Mouse (Mus musculus): Measurements from ENCODE around the gene Pear1. TPM values are rescaled to one million over a fixed set of nuclear protein-coding genes. Genes with fewer than 3 reads are reported as not detected.
"Not testable (repeated sequence)": the region's sequence is repeated elsewhere in the genome, so short reads cannot be mapped to it uniquely, and the experiment has no call there.

Gene Pear1
- 9.4 and 10.2 TPM in 2 replicates for polyA plus RNA-seq (2016; fragmentation: Nextera tagmentation; extraction: Ambion mirVana)

DNA sequence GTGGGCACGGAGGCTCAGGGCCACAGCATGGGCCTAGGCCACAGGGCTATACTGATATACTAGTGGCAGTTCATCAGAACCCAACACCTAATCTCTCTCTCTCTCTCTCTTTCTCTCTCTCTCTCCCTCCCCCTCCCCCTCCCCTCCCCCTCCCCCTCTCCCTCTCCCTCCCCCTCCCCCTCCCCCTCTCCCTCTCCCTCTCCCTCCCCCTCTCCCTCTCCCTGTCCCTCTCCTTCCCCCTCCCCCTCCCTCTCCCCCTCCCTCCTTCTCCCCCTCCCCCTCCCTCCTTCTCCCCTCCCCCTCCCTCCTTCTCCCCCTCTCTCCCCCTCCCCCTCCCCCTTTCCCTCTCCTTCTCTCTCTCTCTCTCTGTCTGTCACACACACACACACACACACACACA, at the start of gene Pear1:
Pear1 (minus strand) TSS at position 101 of the 400 bp plus-strand sequence.
- WGBS (ENCODE audit: insufficient replicate concordance) = 79% methylated on average over 1 of the region's 1 CpGs
- H3K9ac ChIP-seq = not testable (repeated sequence)

DNA sequence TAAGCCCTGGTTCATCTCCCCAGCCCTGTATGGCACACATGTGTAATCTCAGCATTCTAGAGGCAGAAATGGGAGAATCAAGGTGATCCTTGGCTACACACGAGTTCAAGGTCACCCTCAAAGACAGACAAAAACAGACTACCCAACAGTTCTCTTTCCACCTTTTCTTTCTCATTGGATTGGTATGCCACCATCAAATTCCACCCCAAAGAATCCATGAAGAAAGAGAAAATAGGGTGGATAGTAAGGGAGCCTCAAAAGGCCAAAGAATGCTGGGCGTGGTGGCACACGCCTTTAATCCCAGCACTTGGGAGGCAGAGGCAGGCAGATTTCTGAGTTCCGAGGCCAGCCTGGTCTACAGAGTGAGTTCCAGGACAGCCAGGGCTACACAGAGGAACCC, 40.0 kb upstream of the Pear1 start:
- H3K4me3 ChIP-seq; H3K9ac ChIP-seq; H3K4me2 ChIP-seq; ATAC-seq; H3K4me1 ChIP-seq; H3K9me3 ChIP-seq (replicated peaks); H3K27me3 ChIP-seq (replicated peaks); H3K27ac ChIP-seq: not testable (repeated sequence)
- 88% methylated on average over 4 of the region's 4 CpGs for WGBS (ENCODE audit: insufficient replicate concordance)
- peaks cover 96% of the 10 kb centered on the region for H3K36me3 ChIP-seq

More for the DNA sequence above, at the start of gene Pear1:
- not testable (repeated sequence) for H3K4me3 ChIP-seq; ATAC-seq; H3K9me3 ChIP-seq (replicated peaks); H3K36me3 ChIP-seq; H3K4me1 ChIP-seq; H3K4me2 ChIP-seq; H3K27ac ChIP-seq
- peaks cover 27% of the 10 kb centered on the region for H3K27me3 ChIP-seq (replicated peaks)

DNA sequence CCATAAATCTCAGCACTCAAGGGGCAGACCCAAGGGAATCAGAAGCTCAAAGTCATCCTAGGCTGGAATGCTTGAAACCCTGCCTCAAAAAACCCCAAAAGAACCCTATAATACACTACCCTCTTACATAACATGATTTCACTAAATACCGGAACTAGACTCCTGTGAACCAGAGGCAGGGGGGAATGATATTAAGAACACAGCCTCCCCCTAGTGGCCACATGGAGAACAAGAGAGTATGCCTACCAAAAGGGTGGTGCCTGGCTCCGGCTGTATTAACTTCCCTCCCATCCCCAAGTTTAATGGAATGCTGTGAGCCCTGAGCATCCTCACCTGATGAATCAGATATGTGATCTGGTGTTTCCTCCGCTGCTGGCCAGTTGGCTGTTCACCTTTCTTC, 35.7 kb upstream of the Pear1 start:
- no peaks in the 10 kb centered on the region for H3K9me3 ChIP-seq (replicated peaks)
- H3K27me3 ChIP-seq (replicated peaks) = no peaks in the 10 kb centered on the region
- peaks cover 85% of the 10 kb centered on the region for H3K36me3 ChIP-seq
- no peak overlapping the region for H3K4me3 ChIP-seq
- peaks cover 4% of the 10 kb centered on the region; the same call in 1 of the 2 replicates for H3K4me1 ChIP-seq
- 51% methylated on average over 3 of the region's 3 CpGs for WGBS (ENCODE audit: insufficient replicate concordance)
- 0 out of 2 replicates have a peak, but pooled peaks have one; percentile 40 for ATAC-seq
- H3K27ac ChIP-seq = no peak overlapping the region
- H3K9ac ChIP-seq = no peak overlapping the region
- H3K4me2 ChIP-seq = no peak overlapping the region

DNA sequence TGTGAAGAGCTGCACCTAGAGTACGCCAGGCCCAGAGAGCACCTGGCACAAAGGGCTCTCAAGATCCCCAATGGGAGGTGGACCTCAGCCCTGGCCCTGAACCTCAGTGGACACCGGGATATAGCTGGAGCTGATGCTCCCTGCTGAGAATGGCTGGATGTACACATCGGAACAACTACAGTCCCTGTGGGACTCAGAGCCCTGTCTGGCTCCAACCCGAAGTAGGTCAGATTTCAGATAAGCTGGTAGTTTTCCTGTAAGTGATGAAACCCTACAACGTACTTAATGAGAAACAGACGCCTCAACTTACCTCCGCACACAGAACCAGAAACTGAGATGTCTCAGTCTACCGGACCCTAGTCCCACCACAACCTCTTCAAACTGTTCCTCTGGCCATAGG, 33.6 kb upstream of the Pear1 start:
- whole genome bisulfite sequencing (ENCODE audit: insufficient replicate concordance) = 85% methylated on average over 8 of the region's 8 CpGs
- no peak for ATAC-seq
- no peaks in the 10 kb centered on the region for H3K27me3 ChIP-seq (replicated peaks)
- H3K9ac ChIP-seq = no peak overlapping the region
- no peak overlapping the region for H3K27ac ChIP-seq
- peaks cover 4% of the 10 kb centered on the region; the same call in 1 of the 2 replicates for H3K4me1 ChIP-seq
- H3K4me2 ChIP-seq = no peak overlapping the region
- H3K9me3 ChIP-seq (replicated peaks) = no peaks in the 10 kb centered on the region
- H3K36me3 ChIP-seq = peaks cover 67% of the 10 kb centered on the region
- no peak overlapping the region for H3K4me3 ChIP-seq

DNA sequence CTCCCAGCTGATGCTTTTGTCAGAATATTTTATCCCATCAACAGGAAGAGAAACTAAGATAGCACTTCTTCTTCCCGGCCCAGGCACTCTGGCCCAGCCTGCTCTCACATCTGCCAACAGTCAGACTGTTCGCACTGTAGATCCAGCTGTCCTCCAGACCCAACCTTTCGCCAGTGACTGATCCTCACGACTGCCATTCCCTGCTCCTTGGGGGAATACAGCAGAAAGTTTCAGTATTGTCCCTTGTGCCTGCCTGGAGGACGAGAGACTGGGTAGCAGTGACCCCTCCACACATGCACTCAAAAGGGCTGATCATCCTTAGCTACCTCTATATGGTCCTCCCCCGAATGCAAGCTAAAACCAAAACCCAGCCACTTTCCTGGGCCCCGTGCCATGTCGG, 31.8 kb upstream of the Pear1 start:
- no peak overlapping the region for H3K27ac ChIP-seq
- ATAC-seq = no peak
- H3K9ac ChIP-seq = no peak overlapping the region
- peaks cover 4% of the 10 kb centered on the region; the same call in 1 of the 2 replicates for H3K4me1 ChIP-seq
- no peak overlapping the region for H3K4me3 ChIP-seq
- H3K36me3 ChIP-seq = peaks cover 51% of the 10 kb centered on the region
- no peaks in the 10 kb centered on the region for H3K9me3 ChIP-seq (replicated peaks)
- 81% methylated on average over 8 of the region's 8 CpGs for WGBS (ENCODE audit: insufficient replicate concordance)
- no peaks in the 10 kb centered on the region for H3K27me3 ChIP-seq (replicated peaks)
- no peak overlapping the region for H3K4me2 ChIP-seq

DNA sequence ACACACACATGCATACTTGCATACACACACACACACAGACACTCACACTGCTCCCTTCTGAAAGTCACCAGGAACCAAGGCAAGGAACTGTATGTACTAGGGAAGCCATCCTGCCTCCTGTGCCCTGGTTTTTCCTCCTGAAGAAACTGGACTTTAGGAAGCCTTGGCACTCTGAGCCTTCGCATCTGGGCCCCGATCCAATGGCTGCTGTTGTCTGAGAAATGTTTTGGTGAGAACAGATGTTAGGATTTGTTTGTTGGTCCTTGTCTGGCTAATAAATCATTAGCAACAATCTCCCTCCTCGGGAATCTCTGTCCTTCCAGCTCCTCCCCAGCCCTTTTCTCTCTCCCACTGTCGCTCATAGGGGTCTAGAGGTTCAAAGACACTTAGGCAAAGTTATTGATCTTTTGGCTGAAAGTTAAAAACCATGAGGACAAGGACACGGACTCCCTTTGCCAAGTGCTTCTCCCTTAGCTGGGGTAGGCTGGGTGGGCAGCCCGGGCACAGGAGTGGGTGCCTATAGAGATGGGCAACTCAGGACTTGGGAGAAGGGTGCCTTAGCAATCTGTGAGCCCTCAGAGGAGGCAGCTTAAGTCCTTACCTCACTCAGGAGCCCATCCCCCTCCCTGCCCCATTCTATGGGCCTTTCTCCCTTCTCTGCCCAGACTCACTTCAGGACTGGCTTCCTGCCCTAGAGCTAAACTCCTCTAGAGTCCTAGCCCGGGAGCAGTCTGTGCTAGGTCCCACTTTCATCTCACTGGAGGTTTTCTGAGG, 30.9 kb upstream of the Pear1 start:
- H3K9me3 ChIP-seq (replicated peaks) = no peaks in the 10 kb centered on the region
- H3K27ac ChIP-seq = no peak overlapping the region; the same call in 1 of the 2 replicates
- no peak for ATAC-seq
- H3K4me2 ChIP-seq = no peak overlapping the region
- H3K36me3 ChIP-seq = peaks cover 41% of the 10 kb centered on the region
- peaks cover 4% of the 10 kb centered on the region; the same call in 1 of the 2 replicates for H3K4me1 ChIP-seq
- H3K27me3 ChIP-seq (replicated peaks) = no peaks in the 10 kb centered on the region
- 60% methylated on average over 7 of the region's 7 CpGs for WGBS (ENCODE audit: insufficient replicate concordance)
- no peak overlapping the region for H3K9ac ChIP-seq
- no peak overlapping the region for H3K4me3 ChIP-seq

DNA sequence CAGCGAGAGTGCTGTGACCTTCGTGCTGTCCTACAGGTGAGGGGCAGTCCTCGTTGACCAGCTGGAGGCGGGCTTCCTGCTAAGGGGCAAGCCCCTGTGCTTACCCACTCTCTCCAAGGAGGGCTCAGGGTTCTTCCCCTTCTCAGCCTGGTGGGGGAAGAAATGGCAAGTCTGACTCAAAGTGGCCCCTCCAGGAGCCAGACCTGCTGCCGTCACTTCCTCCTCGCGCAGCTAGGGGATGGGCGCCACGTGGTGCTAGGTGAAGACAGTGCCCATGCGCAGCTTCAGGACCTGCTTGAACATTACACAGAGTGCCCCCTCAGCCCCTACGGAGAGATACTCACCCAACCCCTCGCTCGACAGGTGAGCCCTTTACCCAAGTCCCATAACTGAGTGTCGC, 25.0 kb upstream of the Pear1 start:
- no peaks in the 10 kb centered on the region for H3K4me1 ChIP-seq
- no peak for ATAC-seq
- 62% methylated on average over 14 of the region's 14 CpGs for WGBS (ENCODE audit: insufficient replicate concordance)
- H3K27ac ChIP-seq = no peak overlapping the region
- H3K36me3 ChIP-seq = no peaks in the 10 kb centered on the region
- no peaks in the 10 kb centered on the region for H3K9me3 ChIP-seq (replicated peaks)
- H3K4me3 ChIP-seq = no peak overlapping the region
- no peak overlapping the region for H3K9ac ChIP-seq
- H3K4me2 ChIP-seq = no peak overlapping the region
- H3K27me3 ChIP-seq (replicated peaks) = 0 out of 2 replicates have a peak, but pooled peaks cover 5% of the 10 kb centered on the region

DNA sequence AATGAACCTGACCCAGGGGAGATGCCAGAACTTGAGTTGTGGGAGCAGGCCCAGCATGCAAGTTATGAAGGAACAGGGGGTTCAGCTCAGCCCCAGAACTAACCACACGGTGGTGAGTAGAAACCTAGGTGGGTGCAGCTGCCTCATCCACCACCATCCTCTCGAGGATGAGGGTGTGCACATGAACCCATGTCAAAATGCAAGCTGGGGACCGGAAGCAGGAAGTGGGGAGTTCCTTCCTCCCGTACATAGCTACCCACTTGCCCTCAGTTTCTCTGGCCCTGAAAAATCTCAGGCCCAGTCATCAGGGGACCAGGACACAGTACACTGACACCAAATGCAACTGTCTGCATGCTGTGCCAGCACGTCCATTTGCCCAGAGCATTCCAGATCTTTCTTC, 23.6 kb upstream of the Pear1 start:
- WGBS (ENCODE audit: insufficient replicate concordance) = 39% methylated on average over 5 of the region's 5 CpGs
- Histone ChIP-seq H3K4me3 (no peak overlapping the region), H3K36me3 (no peaks in the 10 kb centered on the region), H3K4me2 (no peak overlapping the region), H3K4me1 (no peaks in the 10 kb centered on the region), H3K27me3 (replicated peaks) (0 out of 2 replicates have a peak, but pooled peaks cover 5% of the 10 kb centered on the region), H3K9me3 (replicated peaks) (no peaks in the 10 kb centered on the region), H3K9ac (no peak overlapping the region), H3K27ac (no peak overlapping the region)
- no peak for ATAC-seq

DNA sequence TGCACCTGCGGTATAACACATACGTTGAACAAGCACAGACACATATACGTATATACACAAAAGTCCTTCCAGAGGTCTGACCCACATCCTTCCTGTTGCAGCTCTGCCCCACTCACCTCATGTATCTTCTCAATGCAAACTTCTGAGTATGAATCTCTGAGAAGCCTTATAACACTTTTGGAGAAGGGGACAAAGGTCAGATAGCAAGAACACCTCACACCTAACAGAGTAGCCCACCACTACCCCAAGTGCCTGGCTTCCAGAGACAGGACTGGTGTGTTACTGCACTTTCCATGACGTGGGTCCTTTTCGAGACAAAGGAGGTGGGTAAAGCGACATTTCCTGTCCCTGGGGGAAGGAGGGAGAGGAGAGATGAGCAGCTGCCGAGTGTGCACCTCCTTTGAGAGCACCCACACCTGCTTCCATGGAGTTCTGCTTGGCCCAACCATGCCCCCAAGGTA, 22.6 kb upstream of the Pear1 start, which contains the start of gene Sh2d2a:
Sh2d2a (plus strand) TSS at position 106 of the 461 bp plus-strand sequence.
- Histone ChIP-seq H3K4me2 (no peak within 1 kb of the TSS), H3K9ac (no peak within 1 kb of the TSS), H3K27me3 (replicated peaks) (0 out of 2 replicates have a peak, but pooled peaks cover 5% of the 10 kb centered on the region), H3K4me1 (no peaks in the 10 kb centered on the region), H3K4me3 (no peak within 1 kb of the TSS), H3K36me3 (no peaks in the 10 kb centered on the region), H3K27ac (no peak within 1 kb of the TSS), H3K9me3 (replicated peaks) (no peaks in the 10 kb centered on the region)
- ATAC-seq = no peak
- WGBS (ENCODE audit: insufficient replicate concordance) = 54% methylated on average over 7 of the region's 7 CpGs

DNA sequence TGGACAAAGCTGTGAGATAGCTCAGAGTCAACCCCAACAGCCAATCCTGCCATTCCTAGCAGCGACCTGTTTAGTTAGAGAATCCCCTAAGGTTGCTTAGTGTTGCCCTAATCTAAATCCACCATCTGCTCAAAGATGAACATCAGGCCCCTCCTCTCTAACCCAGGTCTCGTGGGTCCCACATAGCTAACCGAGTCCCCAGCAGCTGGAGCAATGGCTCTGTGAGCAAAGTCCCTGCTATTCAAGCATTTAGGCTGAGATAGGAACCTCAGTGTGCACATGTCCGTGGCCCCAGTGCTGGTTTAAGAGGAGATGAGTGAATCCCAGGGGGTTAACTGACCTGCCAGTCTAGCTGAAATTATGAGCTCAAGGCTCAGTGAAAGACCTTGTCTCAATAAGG, 22.1 kb upstream of the Pear1 start:
- 41% methylated on average over 4 of the region's 4 CpGs for WGBS (ENCODE audit: insufficient replicate concordance)
- H3K27me3 ChIP-seq (replicated peaks) = 0 out of 2 replicates have a peak, but pooled peaks cover 5% of the 10 kb centered on the region

DNA sequence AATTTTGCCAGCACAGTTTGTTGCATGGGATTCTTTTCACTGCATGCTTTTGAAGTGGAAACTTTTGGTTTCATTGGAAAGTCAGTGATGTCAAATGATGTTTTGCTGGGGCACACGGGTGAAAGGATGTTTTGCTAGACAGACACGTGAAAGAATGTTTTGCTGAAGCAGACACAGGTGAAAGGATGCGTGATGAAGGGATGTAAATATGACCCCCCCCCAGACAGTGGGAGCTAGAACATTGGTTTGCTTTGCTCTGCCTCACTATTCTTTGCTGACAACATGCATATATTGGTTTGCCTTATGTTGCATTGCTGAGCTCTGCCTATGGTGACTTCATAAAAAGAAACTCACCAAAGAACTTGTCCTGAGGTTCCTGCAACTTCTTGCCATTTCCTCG, 20.9 kb upstream of the Pear1 start:
- H3K4me3 ChIP-seq = no peak overlapping the region
- WGBS (ENCODE audit: insufficient replicate concordance) = 63% methylated on average over 4 of the region's 4 CpGs

More for the DNA sequence above, 22.1 kb upstream of the Pear1 start:
- Histone ChIP-seq H3K27ac (no peak overlapping the region), H3K4me2 (no peak overlapping the region), H3K4me3 (no peak overlapping the region), H3K36me3 (no peaks in the 10 kb centered on the region), H3K9ac (no peak overlapping the region), H3K9me3 (replicated peaks) (no peaks in the 10 kb centered on the region), H3K4me1 (no peaks in the 10 kb centered on the region)
- ATAC-seq = no peak

DNA sequence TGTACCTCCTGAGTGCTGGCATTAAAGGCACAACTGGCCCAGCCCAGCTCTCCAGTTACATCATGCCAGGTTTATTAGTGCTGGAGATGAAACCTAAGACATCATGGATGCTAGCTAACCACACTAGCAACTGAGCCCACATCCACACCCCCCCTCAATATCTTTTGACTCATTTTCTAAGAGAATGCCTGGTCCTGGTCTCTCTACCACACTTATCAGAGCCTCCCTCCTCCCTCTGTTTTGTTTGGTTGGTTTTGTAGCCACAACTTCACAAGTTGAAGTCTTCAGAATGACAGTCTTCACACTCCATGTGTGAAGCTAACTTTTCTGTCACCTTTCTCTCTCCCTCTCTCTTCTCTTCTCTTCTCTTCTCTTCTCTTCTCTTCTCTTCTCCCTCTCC, 16.8 kb upstream of the Pear1 start:
- no peak overlapping the region for H3K27ac ChIP-seq
- H3K27me3 ChIP-seq (replicated peaks) = peaks cover 12% of the 10 kb centered on the region; the same call in 1 of the 2 replicates
- no peaks in the 10 kb centered on the region for H3K4me1 ChIP-seq
- no peak overlapping the region for H3K4me3 ChIP-seq
- no peak overlapping the region for H3K4me2 ChIP-seq
- no peak overlapping the region for H3K9ac ChIP-seq
- H3K36me3 ChIP-seq = no peaks in the 10 kb centered on the region
- no peaks in the 10 kb centered on the region for H3K9me3 ChIP-seq (replicated peaks)
- no peak for ATAC-seq

More for the DNA sequence above, 20.9 kb upstream of the Pear1 start:
- no peak overlapping the region for H3K9ac ChIP-seq
- H3K27ac ChIP-seq = no peak overlapping the region
- H3K4me1 ChIP-seq = no peaks in the 10 kb centered on the region
- ATAC-seq = no peak
- peaks cover 9% of the 10 kb centered on the region; the same call in 1 of the 2 replicates for H3K27me3 ChIP-seq (replicated peaks)
- H3K4me2 ChIP-seq = no peak overlapping the region
- no peaks in the 10 kb centered on the region for H3K9me3 ChIP-seq (replicated peaks)
- no peaks in the 10 kb centered on the region for H3K36me3 ChIP-seq

Data from liver, embryonic 12.5 days (tissue).